Mouse (Mus musculus) intestine, embryonic 16.5 days (tissue): ENCODE results near the gene Cldn12. TPM values are rescaled to one million over a fixed set of nuclear protein-coding genes. Genes with fewer than 3 reads are reported as not detected.

ENCODE experiments used
- ATAC-seq: fragments of 200-750 bp; cut with Nextera tagmentation; 2 replicates; pipeline ENCODE4 v1.8.0; 2017; ENCODE audit warnings: moderate TSS enrichment, moderate library complexity
- H3K27ac ChIP-seq: fragments of 300-500 bp; sonication (generic); 2 replicates; pipeline ENCODE4 v1.5.1; 2014; ENCODE audit warnings: mild to moderate bottlenecking, low read length
- H3K27me3 ChIP-seq: fragments of 300-500 bp; sonication (generic); replicated peaks from 2 replicates; pipeline ENCODE4 v1.6.1; 2014; ENCODE audit warnings: low read length, control low read depth, mixed read lengths; ENCODE audit not compliant: control insufficient read depth, insufficient read depth
- H3K36me3 ChIP-seq: fragments of 300-500 bp; sonication (generic); 2 replicates; pipeline ENCODE4 v1.6.1; 2014; ENCODE audit warnings: low read length, control low read depth; ENCODE audit not compliant: control insufficient read depth, insufficient read depth
- H3K4me1 ChIP-seq: fragments of 300-500 bp; sonication (generic); 2 replicates; pipeline ENCODE4 v1.6.1; 2014; ENCODE audit warnings: low read length, control low read depth, mixed read lengths; ENCODE audit not compliant: control insufficient read depth, insufficient read depth
- H3K4me2 ChIP-seq: fragments of 300-500 bp; sonication (generic); 2 replicates; pipeline ENCODE4 v1.6.1; 2014; ENCODE audit warnings: low read depth, low read length, control low read depth
- H3K4me3 ChIP-seq: fragments of 300-500 bp; sonication (generic); 2 replicates; pipeline ENCODE4 v1.5.1; 2014; ENCODE audit warnings: mild to moderate bottlenecking, low read length
- H3K9ac ChIP-seq: fragments of 300-500 bp; sonication (generic); 2 replicates; pipeline ENCODE4 v1.6.1; 2014; ENCODE audit warnings: low read depth, low read length
- H3K9me3 ChIP-seq: fragments of 300-500 bp; sonication (generic); 2 replicates; pipeline ENCODE4 v1.6.1; 2016; ENCODE audit warnings: low read length, control low read depth; ENCODE audit not compliant: control insufficient read depth
- WGBS: fragments of 180-500 bp; shearing (Covaris S2); extraction: QIAGEN DNeasy Blood & Tissue Kit; methylation state at CpG from one replicate; pipeline ENCODE4 v1.1.7; 2014; 5-methylcytosine and 5-hydroxymethylcytosine counted together
- polyA plus RNA-seq: library from polyadenylated mRNA; unstranded; fragments of >200 nt; fragmentation: Nextera tagmentation; extraction: Ambion mirVana; gene quantifications from 2 replicates; pipeline ENCODE4 v1.2.1, GENCODE M21; 2015

The Cldn12 gene
- polyA plus RNA-seq, 1 experiment from 2014 or later, result 27.6 TPM

DNA sequence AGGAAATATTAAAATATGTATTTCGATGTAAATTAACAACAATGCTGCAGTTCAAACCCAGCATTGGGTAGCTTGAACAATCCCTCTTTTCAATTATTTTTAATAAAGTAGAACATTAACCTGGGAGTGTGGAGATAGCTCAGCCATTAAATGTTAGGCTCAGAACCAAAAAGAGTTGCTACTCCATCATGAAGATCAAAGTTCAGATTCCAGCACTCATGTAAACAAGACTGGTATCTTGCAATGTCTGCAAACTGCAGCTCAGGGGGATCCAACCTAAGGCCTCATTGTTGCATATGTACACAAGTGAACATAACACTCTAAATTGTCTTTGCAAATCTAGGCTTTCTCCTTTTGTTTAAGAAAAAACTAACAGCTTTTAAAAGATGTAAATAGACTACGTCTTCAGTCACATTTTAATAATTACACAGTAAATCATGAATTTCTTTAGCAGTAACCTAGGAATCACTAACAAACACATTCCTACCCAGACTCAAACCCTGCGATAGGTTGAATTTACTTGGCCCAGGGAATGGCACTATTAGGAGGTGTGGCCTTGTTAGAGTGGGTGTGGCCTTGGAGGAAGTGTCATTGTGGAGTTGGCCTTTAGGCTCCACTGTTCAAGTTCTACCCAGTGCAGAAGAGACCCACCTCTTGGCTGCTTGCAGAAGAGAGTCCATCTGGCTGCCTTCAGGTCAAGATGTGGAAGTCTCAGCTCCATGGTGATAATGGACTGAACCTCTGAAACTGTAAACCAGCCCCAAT lies 19.1 kb upstream of the Cldn12 start:
- no peak overlapping the region for H3K27ac ChIP-seq
- H3K9me3 ChIP-seq, result no peaks in the 10 kb centered on the region
- WGBS, result 62% methylated on average over 3 of the region's 3 CpGs
- H3K36me3 ChIP-seq, result peaks cover 7% of the 10 kb centered on the region
- no peak overlapping the region for H3K9ac ChIP-seq
- peak; percentile 75 for ATAC-seq
- H3K4me2 ChIP-seq, result no peak overlapping the region
- no peak overlapping the region for H3K4me3 ChIP-seq
- no peaks in the 10 kb centered on the region for H3K27me3 ChIP-seq
- no peaks in the 10 kb centered on the region for H3K4me1 ChIP-seq

DNA sequence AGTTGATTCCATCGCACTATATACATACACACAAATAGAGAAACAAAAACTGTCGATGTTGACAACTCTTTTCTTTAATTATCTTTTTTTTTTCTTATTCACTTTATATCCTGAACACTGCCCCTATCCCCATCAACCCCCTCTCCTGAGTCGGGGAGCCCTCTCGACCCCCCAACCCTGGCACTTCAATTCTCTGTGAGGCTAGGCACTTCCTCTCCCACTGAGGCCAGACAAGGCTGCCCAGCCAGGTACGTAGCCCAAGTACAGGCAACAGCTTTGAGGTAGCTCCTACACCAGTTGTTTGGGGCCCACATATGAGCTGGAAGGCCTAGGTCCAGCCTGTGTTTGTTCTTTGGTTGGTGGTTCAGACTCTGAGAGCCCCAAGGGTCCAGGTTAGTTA lies 653 bp upstream of the Cldn12 start:
- Histone ChIP-seq H3K4me1 (no peaks in the 10 kb centered on the region), H3K27me3 (no peaks in the 10 kb centered on the region), H3K9ac (no peak overlapping the region), H3K9me3 (no peaks in the 10 kb centered on the region), H3K4me3 (no peak overlapping the region), H3K27ac (no peak overlapping the region), H3K36me3 (no peaks in the 10 kb centered on the region), H3K4me2 (peak overlapping the region; percentile 87; the same call in 1 of the 2 replicates)
- WGBS, result 77% methylated on average over 5 of the region's 5 CpGs
- ATAC-seq, result no peak

DNA sequence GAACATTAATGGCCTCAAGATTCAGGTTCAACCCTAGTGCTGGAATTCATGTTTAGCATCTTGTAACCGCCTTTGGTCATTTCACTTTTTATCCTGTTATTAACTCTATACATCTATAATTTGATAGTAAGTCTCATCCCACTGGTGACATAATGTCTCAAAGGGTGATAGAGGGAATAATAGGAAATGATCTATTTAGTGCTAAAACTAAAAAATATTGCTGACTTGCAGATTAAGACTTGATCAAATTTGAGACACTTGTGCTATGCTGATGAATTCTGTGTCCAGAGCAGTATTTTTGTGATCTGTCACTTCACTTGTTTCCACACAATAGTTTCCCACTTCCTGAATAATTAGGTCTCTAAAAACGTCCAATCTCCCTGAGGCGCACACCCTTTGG lies 3.4 kb downstream of the Cldn12 start:
- no peaks in the 10 kb centered on the region for H3K4me1 ChIP-seq
- no peak overlapping the region for H3K4me3 ChIP-seq
- no peak for ATAC-seq
- 92% methylated on average over 3 of the region's 3 CpGs for WGBS
- H3K27ac ChIP-seq, result no peak overlapping the region
- H3K27me3 ChIP-seq, result no peaks in the 10 kb centered on the region
- H3K36me3 ChIP-seq, result 0 out of 2 replicates have a peak, but pooled peaks cover 3% of the 10 kb centered on the region
- H3K9ac ChIP-seq, result no peak overlapping the region
- H3K9me3 ChIP-seq, result no peaks in the 10 kb centered on the region
- no peak overlapping the region for H3K4me2 ChIP-seq

DNA sequence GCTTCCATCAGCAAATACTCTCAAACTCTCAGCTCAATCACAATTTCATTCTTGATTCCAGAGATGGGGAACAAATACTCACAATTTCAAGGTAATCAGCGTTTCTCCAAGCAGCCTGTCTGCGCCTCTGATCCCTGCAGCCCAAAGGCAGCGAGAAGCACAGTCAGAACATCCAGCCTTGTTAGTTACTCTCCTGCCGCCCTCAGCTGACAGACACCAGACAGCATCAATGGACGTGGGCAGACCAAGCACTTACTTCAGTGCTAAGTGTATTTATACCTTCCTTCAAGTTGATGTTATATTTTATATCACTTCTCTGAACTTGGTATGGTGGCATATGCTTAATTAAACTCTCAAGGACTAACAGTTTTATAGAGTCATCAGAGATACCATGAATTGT lies 3.8 kb downstream of the Cldn12 start:
- Histone ChIP-seq H3K27me3 (no peaks in the 10 kb centered on the region), H3K4me3 (no peak overlapping the region), H3K36me3 (0 out of 2 replicates have a peak, but pooled peaks cover 3% of the 10 kb centered on the region), H3K9me3 (no peaks in the 10 kb centered on the region), H3K27ac (no peak overlapping the region), H3K4me2 (no peak overlapping the region), H3K4me1 (no peaks in the 10 kb centered on the region), H3K9ac (no peak overlapping the region)
- 78% methylated on average over 5 of the region's 5 CpGs for WGBS
- ATAC-seq, result no peak

DNA sequence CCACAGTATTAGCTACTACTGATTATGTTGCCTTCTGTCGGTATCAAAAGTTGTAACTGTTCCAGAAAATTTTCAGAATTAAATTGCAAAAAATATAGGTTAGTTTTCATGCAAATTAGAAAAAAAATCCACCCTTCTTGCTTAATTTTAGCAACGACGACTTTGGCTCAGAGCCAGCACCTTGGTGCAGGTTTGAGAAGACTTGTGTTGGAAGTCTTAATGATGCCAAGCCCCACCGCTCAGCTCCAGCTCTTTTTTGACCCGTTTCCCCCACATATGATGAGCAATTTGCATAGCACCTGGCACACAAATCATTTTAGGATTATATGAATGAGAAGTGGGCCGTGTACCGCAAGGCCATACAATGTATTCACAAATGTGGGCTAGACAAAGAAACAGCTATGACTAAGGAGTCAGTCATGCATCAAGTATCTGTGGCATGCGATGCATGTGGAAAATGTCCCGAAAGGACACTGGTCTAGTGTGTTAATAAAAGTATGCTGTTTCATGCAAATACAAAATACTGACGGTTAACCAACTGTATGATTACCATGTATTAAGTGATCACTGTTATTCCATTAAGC lies 4.4 kb downstream of the Cldn12 start:
- Histone ChIP-seq H3K4me3 (no peak overlapping the region), H3K9me3 (no peaks in the 10 kb centered on the region), H3K36me3 (0 out of 2 replicates have a peak, but pooled peaks cover 3% of the 10 kb centered on the region), H3K27ac (no peak overlapping the region), H3K4me1 (no peaks in the 10 kb centered on the region), H3K4me2 (no peak overlapping the region), H3K27me3 (no peaks in the 10 kb centered on the region), H3K9ac (no peak overlapping the region)
- 80% methylated on average over 10 of the region's 10 CpGs for WGBS
- ATAC-seq, result no peak

DNA sequence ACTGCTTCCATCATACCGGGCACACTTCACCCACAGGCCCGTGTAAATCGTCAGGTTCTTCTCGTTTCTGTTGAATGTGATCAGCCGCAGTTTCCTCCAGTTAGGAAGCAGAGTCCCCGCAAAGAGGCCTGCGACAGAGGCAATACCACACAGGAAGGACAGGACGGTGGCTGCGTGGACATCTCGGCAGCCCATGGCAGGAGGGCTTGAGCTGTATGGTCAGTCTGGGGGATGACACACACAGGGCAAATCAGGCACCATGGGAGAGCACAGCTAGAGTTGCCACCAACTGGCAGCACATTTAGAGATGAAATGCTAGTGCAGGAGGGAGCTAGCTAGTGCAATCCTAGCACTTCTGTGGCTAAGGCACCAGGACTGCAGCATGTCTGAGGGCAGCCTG lies 6.5 kb downstream of the Cldn12 start:
- no peak overlapping the region for H3K27ac ChIP-seq
- H3K4me2 ChIP-seq, result no peak overlapping the region
- no peak overlapping the region for H3K4me3 ChIP-seq
- no peaks in the 10 kb centered on the region for H3K4me1 ChIP-seq
- 0 out of 2 replicates have a peak, but pooled peaks cover 3% of the 10 kb centered on the region for H3K36me3 ChIP-seq
- no peaks in the 10 kb centered on the region for H3K9me3 ChIP-seq
- WGBS, result 81% methylated on average over 10 of the region's 10 CpGs
- no peak overlapping the region for H3K9ac ChIP-seq
- no peak for ATAC-seq
- H3K27me3 ChIP-seq, result no peaks in the 10 kb centered on the region

DNA sequence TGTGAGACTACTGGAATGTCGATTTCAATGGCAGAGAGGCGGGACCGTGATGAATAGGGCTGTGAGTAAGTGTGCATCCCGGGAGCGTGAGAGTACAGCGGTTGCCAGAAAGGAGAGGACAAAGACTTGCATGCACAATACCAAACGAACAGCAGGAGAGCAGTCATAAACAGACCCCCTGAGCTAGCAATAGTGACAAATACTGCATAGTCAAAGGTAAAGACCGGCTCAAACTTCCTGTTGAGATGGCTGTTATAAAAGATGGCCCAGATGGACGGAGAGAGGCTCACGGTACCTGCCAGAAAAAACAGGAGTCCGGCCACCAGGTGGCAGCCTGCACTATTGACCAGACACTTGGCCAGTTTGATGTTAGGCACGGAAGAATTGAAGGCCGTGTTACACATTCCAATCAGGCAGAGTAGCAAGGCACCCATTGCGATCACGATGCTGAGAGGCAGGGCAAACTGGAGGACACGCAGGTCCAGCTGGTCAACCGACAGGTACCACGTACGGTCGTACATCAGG lies 7.0 kb downstream of the Cldn12 start:
- Histone ChIP-seq H3K4me2 (no peak overlapping the region), H3K9ac (no peak overlapping the region), H3K4me1 (no peaks in the 10 kb centered on the region), H3K27ac (no peak overlapping the region), H3K4me3 (no peak overlapping the region), H3K27me3 (no peaks in the 10 kb centered on the region), H3K9me3 (no peaks in the 10 kb centered on the region), H3K36me3 (0 out of 2 replicates have a peak, but pooled peaks cover 3% of the 10 kb centered on the region)
- 53% methylated on average over 20 of the region's 20 CpGs for WGBS
- ATAC-seq, result 0 out of 2 replicates have a peak, but pooled peaks have one; percentile 56

DNA sequence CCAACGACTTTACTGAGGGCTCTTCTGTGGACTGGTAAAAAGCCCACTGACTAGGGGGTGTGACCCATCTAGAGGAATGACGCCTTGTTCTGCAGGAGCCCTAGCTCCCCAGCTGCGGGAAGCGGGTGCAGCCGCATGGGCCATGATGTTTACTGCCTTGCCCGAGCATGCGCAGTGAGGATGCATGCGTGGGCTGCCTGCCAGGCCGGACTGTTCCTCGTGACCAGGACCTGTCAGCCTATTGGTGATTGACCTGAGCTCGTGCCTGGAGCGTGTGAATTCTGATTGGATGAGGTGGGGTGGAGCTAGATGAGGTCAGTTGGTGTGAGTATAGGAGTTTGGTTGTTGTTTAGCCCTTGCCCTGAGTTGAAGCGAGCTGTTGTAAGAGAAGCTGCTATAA lies 10.3 kb downstream of the Cldn12 start:
- 89% methylated on average over 13 of the region's 13 CpGs for WGBS
- Histone ChIP-seq H3K4me3 (no peak overlapping the region), H3K27ac (no peak overlapping the region), H3K9ac (no peak overlapping the region), H3K4me1 (no peaks in the 10 kb centered on the region), H3K9me3 (no peaks in the 10 kb centered on the region), H3K4me2 (no peak overlapping the region), H3K27me3 (no peaks in the 10 kb centered on the region), H3K36me3 (0 out of 2 replicates have a peak, but pooled peaks cover 3% of the 10 kb centered on the region)
- ATAC-seq, result no peak

DNA sequence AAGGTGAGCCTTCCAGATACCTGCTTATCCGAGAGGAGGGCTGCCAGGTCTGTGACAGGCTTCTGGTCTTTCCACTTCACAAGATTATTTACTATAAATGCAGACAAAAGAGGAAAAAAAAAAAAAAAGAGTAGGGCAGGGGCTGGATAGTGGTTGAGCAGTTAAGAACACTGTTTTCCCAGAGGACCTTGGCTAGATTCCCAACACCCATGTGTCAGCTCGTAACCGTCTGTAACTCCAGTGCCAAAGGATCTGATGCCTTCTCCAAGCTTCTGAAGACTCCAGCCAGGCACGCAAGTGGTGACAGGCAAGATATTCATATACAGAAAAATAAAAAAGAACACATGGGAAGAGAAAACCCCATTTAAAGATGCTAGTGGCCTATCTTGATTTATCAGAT lies 11.4 kb downstream of the Cldn12 start:
- H3K36me3 ChIP-seq, result 0 out of 2 replicates have a peak, but pooled peaks cover 3% of the 10 kb centered on the region
- H3K27me3 ChIP-seq, result no peaks in the 10 kb centered on the region
- ATAC-seq, result no peak
- no peak overlapping the region for H3K27ac ChIP-seq
- no peak overlapping the region for H3K4me3 ChIP-seq
- no peak overlapping the region for H3K9ac ChIP-seq
- H3K4me2 ChIP-seq, result no peak overlapping the region
- no peaks in the 10 kb centered on the region for H3K4me1 ChIP-seq
- H3K9me3 ChIP-seq, result no peaks in the 10 kb centered on the region
- 78% methylated on average over 4 of the region's 4 CpGs for WGBS
